Mouse (Mus musculus): ENCODE measurements around the gene Trpc2. TPM values are rescaled to one million over a fixed set of nuclear protein-coding genes. Genes with fewer than 3 reads are reported as not detected.
"Not testable (repeated sequence)": the region's sequence is repeated elsewhere in the genome, so short reads cannot be mapped to it uniquely, and the experiment has no call there.

The Trpc2 gene
- polyA plus RNA-seq (2014; fragmentation: Nextera tagmentation; extraction: Ambion mirVana) = not detected in 2 replicates

DNA sequence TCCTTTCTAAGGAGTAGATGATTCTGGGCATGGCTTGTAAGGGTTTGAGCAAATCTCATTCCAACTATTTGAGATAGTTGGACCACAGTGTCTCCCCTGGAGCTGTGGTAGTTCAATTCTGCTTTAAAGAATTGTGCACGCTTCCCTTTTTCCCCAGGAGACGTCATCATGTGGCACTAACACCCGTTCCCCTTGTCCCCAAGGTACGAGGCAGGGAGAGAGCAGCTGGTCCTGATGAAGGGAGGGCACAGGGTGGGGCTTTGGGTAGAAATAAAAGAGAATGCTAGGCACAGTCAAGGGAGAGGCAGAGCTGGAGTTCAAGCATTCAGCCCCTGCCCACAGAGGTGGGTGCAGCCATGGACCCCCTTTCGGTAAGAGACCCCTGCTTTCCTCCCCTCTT, at the start of gene Trpc2:
Trpc2 (plus strand) TSS at position 301 of the 400 bp plus-strand sequence.
- no peaks in the 10 kb centered on the region for H3K4me1 ChIP-seq (replicated peaks; ENCODE audit: control insufficient read depth, insufficient read depth, low read length)
- H3K36me3 ChIP-seq (replicated peaks; ENCODE audit: control insufficient read depth, insufficient read depth) = peaks cover 71% of the 10 kb centered on the region
- H3K9me3 ChIP-seq (ENCODE audit: control insufficient read depth, low read length) = no peaks in the 10 kb centered on the region
- H3K4me2 ChIP-seq (replicated peaks) = no peak within 1 kb of the TSS
- H3K4me3 ChIP-seq (replicated peaks; ENCODE audit: low read length) = no peak within 1 kb of the TSS
- ATAC-seq (ENCODE audit: low FRiP score) (no peak), DNase-seq (ENCODE audit: low spot score) (no peak)
- 79% methylated on average over 5 of the region's 5 CpGs for WGBS
- H3K27me3 ChIP-seq (ENCODE audit: control insufficient read depth, insufficient read depth, low read length) = no peaks in the 10 kb centered on the region
- H3K27ac ChIP-seq = no peak within 1 kb of the TSS
- H3K9ac ChIP-seq = no peak within 1 kb of the TSS

GRCm38 (mm10) chr7:102034904-102035303, 48.0 kb upstream of the Trpc2 start:
- peaks cover 99% of the 10 kb centered on the region for H3K36me3 ChIP-seq (replicated peaks; ENCODE audit: control insufficient read depth, insufficient read depth)
- no peak overlapping the region for H3K4me2 ChIP-seq (replicated peaks)
- WGBS = 100% methylated on average over 1 of the region's 1 CpGs
- no peaks in the 10 kb centered on the region for H3K27me3 ChIP-seq (ENCODE audit: control insufficient read depth, insufficient read depth, low read length)
- DNase-seq (ENCODE audit: low spot score) (no peak), ATAC-seq (ENCODE audit: low FRiP score) (no peak)
- H3K9ac ChIP-seq = no peak overlapping the region
- H3K4me1 ChIP-seq (replicated peaks; ENCODE audit: control insufficient read depth, insufficient read depth, low read length) = no peaks in the 10 kb centered on the region
- H3K9me3 ChIP-seq (ENCODE audit: control insufficient read depth, low read length) = no peaks in the 10 kb centered on the region
- H3K4me3 ChIP-seq (replicated peaks; ENCODE audit: low read length) = no peak overlapping the region
- no peak overlapping the region for H3K27ac ChIP-seq

GRCm38 (mm10) chr7:102035534-102035933, 47.4 kb upstream of the Trpc2 start:
- ATAC-seq (ENCODE audit: low FRiP score) (no peak), DNase-seq (ENCODE audit: low spot score) (no peak)
- H3K9ac ChIP-seq = no peak overlapping the region
- H3K4me3 ChIP-seq (replicated peaks; ENCODE audit: low read length) = no peak overlapping the region
- peaks cover 99% of the 10 kb centered on the region for H3K36me3 ChIP-seq (replicated peaks; ENCODE audit: control insufficient read depth, insufficient read depth)
- H3K27me3 ChIP-seq (ENCODE audit: control insufficient read depth, insufficient read depth, low read length) = no peaks in the 10 kb centered on the region
- no peaks in the 10 kb centered on the region for H3K4me1 ChIP-seq (replicated peaks; ENCODE audit: control insufficient read depth, insufficient read depth, low read length)
- no peak overlapping the region for H3K27ac ChIP-seq
- no peaks in the 10 kb centered on the region for H3K9me3 ChIP-seq (ENCODE audit: control insufficient read depth, low read length)
- no peak overlapping the region for H3K4me2 ChIP-seq (replicated peaks)
- WGBS = 98% methylated on average over 2 of the region's 2 CpGs

DNA sequence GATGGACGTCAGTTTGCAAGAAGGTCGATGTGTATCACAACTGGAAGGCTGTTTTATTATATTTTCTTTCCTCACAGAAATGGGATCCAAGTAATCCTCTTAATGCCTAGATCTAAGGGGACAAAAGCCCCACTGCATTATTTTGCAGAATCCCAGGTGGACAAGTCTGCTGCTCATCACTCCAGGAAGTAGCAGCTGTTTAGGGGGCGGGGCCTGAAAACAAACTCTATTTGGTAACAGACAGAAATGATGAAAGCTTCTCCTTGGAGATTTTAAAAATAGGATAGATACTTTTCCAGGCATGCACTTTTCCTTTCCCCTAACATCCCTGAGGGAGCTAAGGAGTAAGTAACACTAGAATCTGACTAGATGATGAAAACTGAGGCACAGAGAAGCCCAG, 45.6 kb upstream of the Trpc2 start:
- no peaks in the 10 kb centered on the region for H3K9me3 ChIP-seq (ENCODE audit: control insufficient read depth, low read length)
- ATAC-seq (ENCODE audit: low FRiP score) = no peak
- H3K36me3 ChIP-seq (replicated peaks; ENCODE audit: control insufficient read depth, insufficient read depth) = peaks cover 98% of the 10 kb centered on the region

GRCm38 (mm10) chr7:102042314-102042713, 40.6 kb upstream of the Trpc2 start:
- H3K27ac ChIP-seq = no peak overlapping the region
- no peaks in the 10 kb centered on the region for H3K9me3 ChIP-seq (ENCODE audit: control insufficient read depth, low read length)
- no peaks in the 10 kb centered on the region for H3K4me1 ChIP-seq (replicated peaks; ENCODE audit: control insufficient read depth, insufficient read depth, low read length)
- no peak for DNase-seq (ENCODE audit: low spot score)
- H3K36me3 ChIP-seq (replicated peaks; ENCODE audit: control insufficient read depth, insufficient read depth) = peaks cover 52% of the 10 kb centered on the region
- 89% methylated on average over 2 of the region's 2 CpGs for WGBS
- no peak overlapping the region for H3K4me3 ChIP-seq (replicated peaks; ENCODE audit: low read length)
- no peak overlapping the region for H3K4me2 ChIP-seq (replicated peaks)
- no peaks in the 10 kb centered on the region for H3K27me3 ChIP-seq (ENCODE audit: control insufficient read depth, insufficient read depth, low read length)
- ATAC-seq (ENCODE audit: low FRiP score) = no peak
- no peak overlapping the region for H3K9ac ChIP-seq

More for the DNA sequence above, 45.6 kb upstream of the Trpc2 start:
- 94% methylated on average over 3 of the region's 3 CpGs for WGBS
- Histone ChIP-seq H3K4me3 (replicated peaks; ENCODE audit: low read length) (no peak overlapping the region), H3K9ac (no peak overlapping the region), H3K4me1 (replicated peaks; ENCODE audit: control insufficient read depth, insufficient read depth, low read length) (no peaks in the 10 kb centered on the region), H3K27me3 (ENCODE audit: control insufficient read depth, insufficient read depth, low read length) (no peaks in the 10 kb centered on the region), H3K4me2 (replicated peaks) (no peak overlapping the region), H3K27ac (no peak overlapping the region)
- no peak for DNase-seq (ENCODE audit: low spot score)

DNA sequence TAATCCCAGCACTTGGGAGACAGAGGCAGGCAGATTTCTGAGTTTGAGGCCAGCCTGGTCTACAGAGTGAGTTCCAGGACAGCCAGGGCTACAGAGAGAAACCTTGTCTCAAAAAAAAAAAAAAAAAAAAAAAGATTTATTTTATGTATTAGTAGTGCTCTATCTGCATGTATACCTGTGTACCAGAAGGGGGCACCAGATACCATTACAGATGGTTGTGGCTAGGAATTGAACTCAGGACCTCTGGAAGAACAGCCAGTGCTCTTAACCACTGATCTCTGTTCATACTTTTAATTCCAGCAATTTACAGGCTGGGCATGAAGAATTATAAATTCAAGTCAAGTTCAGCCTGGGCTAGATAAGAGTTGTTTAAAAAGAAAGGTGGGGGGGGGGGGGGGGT, 34.4 kb upstream of the Trpc2 start:
- not testable (repeated sequence) for H3K9me3 ChIP-seq (ENCODE audit: control insufficient read depth, low read length); H3K4me2 ChIP-seq (replicated peaks); H3K4me1 ChIP-seq (replicated peaks; ENCODE audit: control insufficient read depth, insufficient read depth, low read length); DNase-seq (ENCODE audit: low spot score); H3K27me3 ChIP-seq (ENCODE audit: control insufficient read depth, insufficient read depth, low read length); H3K9ac ChIP-seq; H3K27ac ChIP-seq; ATAC-seq (ENCODE audit: low FRiP score); H3K4me3 ChIP-seq (replicated peaks; ENCODE audit: low read length)
- H3K36me3 ChIP-seq (replicated peaks; ENCODE audit: control insufficient read depth, insufficient read depth) = peaks cover 15% of the 10 kb centered on the region

GRCm38 (mm10) chr7:102061353-102061752, 21.6 kb upstream of the Trpc2 start:
- DNase-seq (ENCODE audit: low spot score) = no peak
- Histone ChIP-seq H3K9ac (no peak overlapping the region), H3K4me2 (replicated peaks) (no peak overlapping the region), H3K27me3 (ENCODE audit: control insufficient read depth, insufficient read depth, low read length) (no peaks in the 10 kb centered on the region), H3K4me3 (replicated peaks; ENCODE audit: low read length) (no peak overlapping the region), H3K9me3 (ENCODE audit: control insufficient read depth, low read length) (no peaks in the 10 kb centered on the region), H3K4me1 (replicated peaks; ENCODE audit: control insufficient read depth, insufficient read depth, low read length) (peaks cover 20% of the 10 kb centered on the region), H3K36me3 (replicated peaks; ENCODE audit: control insufficient read depth, insufficient read depth) (peaks cover 29% of the 10 kb centered on the region), H3K27ac (no peak overlapping the region)
- 94% methylated on average over 3 of the region's 3 CpGs for WGBS
- no peak for ATAC-seq (ENCODE audit: low FRiP score)

- no peaks in the 10 kb centered on the region for H3K9me3 ChIP-seq (ENCODE audit: control insufficient read depth, low read length)
- H3K4me2 ChIP-seq (replicated peaks) = no peak overlapping the region
- no peak for DNase-seq (ENCODE audit: low spot score)
- H3K27ac ChIP-seq = no peak overlapping the region
- no peak for ATAC-seq (ENCODE audit: low FRiP score)
- no peaks in the 10 kb centered on the region for H3K27me3 ChIP-seq (ENCODE audit: control insufficient read depth, insufficient read depth, low read length)
- peaks cover 22% of the 10 kb centered on the region for H3K36me3 ChIP-seq (replicated peaks; ENCODE audit: control insufficient read depth, insufficient read depth)
- no peak overlapping the region for H3K4me3 ChIP-seq (replicated peaks; ENCODE audit: low read length)
- H3K9ac ChIP-seq = no peak overlapping the region
- WGBS = 98% methylated on average over 1 of the region's 1 CpGs
- peaks cover 22% of the 10 kb centered on the region for H3K4me1 ChIP-seq (replicated peaks; ENCODE audit: control insufficient read depth, insufficient read depth, low read length)
Measured at GRCm38 (mm10) chr7:102062203-102062602, 20.7 kb upstream of the Trpc2 start.

DNA sequence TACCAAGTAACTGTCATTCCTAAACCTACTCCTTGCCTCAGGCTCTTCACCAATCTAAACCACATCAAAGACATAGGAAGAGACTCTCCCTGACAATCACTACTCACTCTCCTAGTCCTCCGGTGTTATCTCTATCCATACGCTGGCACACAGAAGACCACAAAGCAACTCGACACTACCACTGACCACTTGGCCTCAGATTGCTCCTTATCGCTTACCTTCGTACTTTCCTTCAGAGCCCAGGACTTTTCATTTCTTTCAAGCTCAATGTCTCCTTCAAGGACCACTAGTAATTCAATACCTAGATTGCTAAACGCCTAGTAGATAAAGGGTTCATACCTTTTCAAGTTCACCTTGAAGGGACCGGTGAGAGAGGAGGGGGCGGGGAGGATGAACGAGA, 19.0 kb upstream of the Trpc2 start:
- Histone ChIP-seq H3K9me3 (ENCODE audit: control insufficient read depth, low read length) (no peaks in the 10 kb centered on the region), H3K9ac (peak overlapping the region; percentile 70; the same call in 1 of the 2 replicates), H3K4me2 (replicated peaks) (peak overlapping the region; percentile 75), H3K4me3 (replicated peaks; ENCODE audit: low read length) (peak overlapping the region; percentile 65), H3K4me1 (replicated peaks; ENCODE audit: control insufficient read depth, insufficient read depth, low read length) (peaks cover 22% of the 10 kb centered on the region), H3K27me3 (ENCODE audit: control insufficient read depth, insufficient read depth, low read length) (no peaks in the 10 kb centered on the region), H3K27ac (no peak overlapping the region), H3K36me3 (replicated peaks; ENCODE audit: control insufficient read depth, insufficient read depth) (peaks cover 11% of the 10 kb centered on the region)
- 93% methylated on average over 9 of the region's 9 CpGs for WGBS
- no peak for DNase-seq (ENCODE audit: low spot score)
- no peak for ATAC-seq (ENCODE audit: low FRiP score)

DNA sequence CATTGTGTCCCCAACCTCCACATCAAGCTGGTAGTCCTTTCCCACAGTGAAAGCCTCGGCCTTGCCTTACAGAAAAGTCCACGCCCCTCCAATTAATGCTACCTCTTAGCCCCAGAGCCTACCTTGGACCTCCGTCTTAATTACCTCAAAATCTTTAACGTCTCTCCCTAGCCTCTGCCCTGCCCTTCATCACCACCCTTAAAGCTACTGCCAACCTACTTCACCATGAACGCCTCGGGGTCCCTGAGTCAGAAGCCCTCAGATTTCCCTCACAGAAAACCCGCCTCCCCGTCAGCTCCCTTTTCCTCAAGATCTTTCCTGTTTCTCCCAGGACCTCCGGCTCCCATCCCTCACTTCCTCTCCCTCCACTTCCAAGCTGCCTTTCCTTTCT, 18.3 kb upstream of the Trpc2 start:
- H3K4me1 ChIP-seq (replicated peaks; ENCODE audit: control insufficient read depth, insufficient read depth, low read length) = peaks cover 22% of the 10 kb centered on the region
- peak overlapping the region; percentile 65 for H3K4me3 ChIP-seq (replicated peaks; ENCODE audit: low read length)
- H3K4me2 ChIP-seq (replicated peaks) = peak overlapping the region; percentile 75
- peaks cover 4% of the 10 kb centered on the region; the same call in 1 of the 2 replicates for H3K36me3 ChIP-seq (replicated peaks; ENCODE audit: control insufficient read depth, insufficient read depth)
- ATAC-seq (ENCODE audit: low FRiP score) (peak; percentile 51), DNase-seq (ENCODE audit: low spot score) (no peak)
- peak overlapping the region; percentile 83 for H3K27ac ChIP-seq
- under 1% methylated on average over 9 of the region's 9 CpGs for WGBS
- no peaks in the 10 kb centered on the region for H3K27me3 ChIP-seq (ENCODE audit: control insufficient read depth, insufficient read depth, low read length)
- H3K9ac ChIP-seq = peak overlapping the region; percentile 70
- H3K9me3 ChIP-seq (ENCODE audit: control insufficient read depth, low read length) = no peaks in the 10 kb centered on the region
